Mouse (Mus musculus): ENCODE results near the gene Pir. TPM values are rescaled to one million over a fixed set of nuclear protein-coding genes. Genes with fewer than 3 reads are reported as not detected.

Gene Pir
- polyA plus RNA-seq, 1 experiment = 28.0 TPM

- no peak overlapping the region for H3K9ac ChIP-seq (ENCODE audit: low read depth, poor library complexity, severe bottlenecking)
- H3K4me3 ChIP-seq (ENCODE audit: low read depth, low read length) = no peak overlapping the region
- H3K36me3 ChIP-seq (ENCODE audit: control insufficient read depth, insufficient read depth, low read length, poor library complexity, severe bottlenecking) = no peaks in the 10 kb centered on the region
- no peaks in the 10 kb centered on the region for H3K9me3 ChIP-seq (replicated peaks; ENCODE audit: control insufficient read depth, insufficient read depth, low read length, poor library complexity, severe bottlenecking)
- H3K27ac ChIP-seq (ENCODE audit: insufficient read depth, low read length) = no peak overlapping the region
- no peaks in the 10 kb centered on the region for H3K4me1 ChIP-seq (ENCODE audit: control insufficient read depth, insufficient read depth, low read length)
- H3K27me3 ChIP-seq (ENCODE audit: control insufficient read depth, insufficient read depth, low read length, poor library complexity, severe bottlenecking) = no peaks in the 10 kb centered on the region
- TF ChIP-seq CTCF (IDR thresholded peaks at IDR 0.05; ENCODE audit: low read depth, low read length) (no peak), EP300 (IDR thresholded peaks at IDR 0.05; ENCODE audit: insufficient read depth, low read depth, low read length) (no peak), POLR2A (IDR thresholded peaks at IDR 0.05; ENCODE audit: insufficient read depth, low read length) (no peak)
These were observed 11.9 kb downstream of the Pir start for GRCm38 (mm10) chrX:164280918-164281647.

- H3K9me3 ChIP-seq (replicated peaks; ENCODE audit: control insufficient read depth, insufficient read depth, low read length, poor library complexity, severe bottlenecking) = no peaks in the 10 kb centered on the region
- no peak overlapping the region for H3K27ac ChIP-seq (ENCODE audit: insufficient read depth, low read length)
- H3K27me3 ChIP-seq (ENCODE audit: control insufficient read depth, insufficient read depth, low read length, poor library complexity, severe bottlenecking) = no peaks in the 10 kb centered on the region
These were observed 14.6 kb downstream of the Pir start for GRCm38 (mm10) chrX:164283808-164284207.

GRCm38 (mm10) chrX:164287077-164287476 lies 17.9 kb downstream of the Pir start:
- Histone ChIP-seq H3K36me3 (ENCODE audit: control insufficient read depth, insufficient read depth, low read length, poor library complexity, severe bottlenecking) (no peaks in the 10 kb centered on the region), H3K9ac (ENCODE audit: low read depth, poor library complexity, severe bottlenecking) (no peak overlapping the region), H3K4me1 (ENCODE audit: control insufficient read depth, insufficient read depth, low read length) (no peaks in the 10 kb centered on the region), H3K9me3 (replicated peaks; ENCODE audit: control insufficient read depth, insufficient read depth, low read length, poor library complexity, severe bottlenecking) (no peaks in the 10 kb centered on the region), H3K4me3 (ENCODE audit: low read depth, low read length) (no peak overlapping the region), H3K27me3 (ENCODE audit: control insufficient read depth, insufficient read depth, low read length, poor library complexity, severe bottlenecking) (no peaks in the 10 kb centered on the region), H3K27ac (ENCODE audit: insufficient read depth, low read length) (no peak overlapping the region)
- TF ChIP-seq EP300 (IDR thresholded peaks at IDR 0.05; ENCODE audit: insufficient read depth, low read depth, low read length) = no peak
- TF ChIP-seq CTCF (IDR thresholded peaks at IDR 0.05; ENCODE audit: low read depth, low read length) = no peak
- TF ChIP-seq POLR2A (IDR thresholded peaks at IDR 0.05; ENCODE audit: insufficient read depth, low read length) = no peak

More at GRCm38 (mm10) chrX:164283808-164284207, 14.6 kb downstream of the Pir start:
- Histone ChIP-seq H3K4me1 (ENCODE audit: control insufficient read depth, insufficient read depth, low read length) (no peaks in the 10 kb centered on the region), H3K9ac (ENCODE audit: low read depth, poor library complexity, severe bottlenecking) (no peak overlapping the region), H3K4me3 (ENCODE audit: low read depth, low read length) (no peak overlapping the region), H3K36me3 (ENCODE audit: control insufficient read depth, insufficient read depth, low read length, poor library complexity, severe bottlenecking) (no peaks in the 10 kb centered on the region)
- no peak for TF ChIP-seq POLR2A (IDR thresholded peaks at IDR 0.05; ENCODE audit: insufficient read depth, low read length)
- no peak for TF ChIP-seq EP300 (IDR thresholded peaks at IDR 0.05; ENCODE audit: insufficient read depth, low read depth, low read length)
- TF ChIP-seq CTCF (IDR thresholded peaks at IDR 0.05; ENCODE audit: low read depth, low read length) = no peak

GRCm38 (mm10) chrX:164291147-164291546 lies 22.0 kb downstream of the Pir start:
- TF ChIP-seq CTCF (IDR thresholded peaks at IDR 0.05; ENCODE audit: low read depth, low read length) (no peak), POLR2A (IDR thresholded peaks at IDR 0.05; ENCODE audit: insufficient read depth, low read length) (no peak), EP300 (IDR thresholded peaks at IDR 0.05; ENCODE audit: insufficient read depth, low read depth, low read length) (no peak)
- H3K27me3 ChIP-seq (ENCODE audit: control insufficient read depth, insufficient read depth, low read length, poor library complexity, severe bottlenecking) = no peaks in the 10 kb centered on the region

GRCm38 (mm10) chrX:164306250-164306649 lies 37.1 kb downstream of the Pir start:
- Histone ChIP-seq H3K4me1 (ENCODE audit: control insufficient read depth, insufficient read depth, low read length) (no peaks in the 10 kb centered on the region), H3K4me3 (ENCODE audit: low read depth, low read length) (no peak overlapping the region), H3K27ac (ENCODE audit: insufficient read depth, low read length) (no peak overlapping the region), H3K27me3 (ENCODE audit: control insufficient read depth, insufficient read depth, low read length, poor library complexity, severe bottlenecking) (no peaks in the 10 kb centered on the region), H3K9ac (ENCODE audit: low read depth, poor library complexity, severe bottlenecking) (no peak overlapping the region), H3K9me3 (replicated peaks; ENCODE audit: control insufficient read depth, insufficient read depth, low read length, poor library complexity, severe bottlenecking) (no peaks in the 10 kb centered on the region), H3K36me3 (ENCODE audit: control insufficient read depth, insufficient read depth, low read length, poor library complexity, severe bottlenecking) (no peaks in the 10 kb centered on the region)
- TF ChIP-seq CTCF (IDR thresholded peaks at IDR 0.05; ENCODE audit: low read depth, low read length) (no peak), EP300 (IDR thresholded peaks at IDR 0.05; ENCODE audit: insufficient read depth, low read depth, low read length) (no peak), POLR2A (IDR thresholded peaks at IDR 0.05; ENCODE audit: insufficient read depth, low read length) (no peak)

More at GRCm38 (mm10) chrX:164291147-164291546, 22.0 kb downstream of the Pir start:
- Histone ChIP-seq H3K9me3 (replicated peaks; ENCODE audit: control insufficient read depth, insufficient read depth, low read length, poor library complexity, severe bottlenecking) (no peaks in the 10 kb centered on the region), H3K9ac (ENCODE audit: low read depth, poor library complexity, severe bottlenecking) (no peak overlapping the region), H3K27ac (ENCODE audit: insufficient read depth, low read length) (no peak overlapping the region), H3K4me3 (ENCODE audit: low read depth, low read length) (no peak overlapping the region), H3K36me3 (ENCODE audit: control insufficient read depth, insufficient read depth, low read length, poor library complexity, severe bottlenecking) (no peaks in the 10 kb centered on the region), H3K4me1 (ENCODE audit: control insufficient read depth, insufficient read depth, low read length) (no peaks in the 10 kb centered on the region)

- Histone ChIP-seq H3K36me3 (ENCODE audit: control insufficient read depth, insufficient read depth, low read length, poor library complexity, severe bottlenecking) (no peaks in the 10 kb centered on the region), H3K9me3 (replicated peaks; ENCODE audit: control insufficient read depth, insufficient read depth, low read length, poor library complexity, severe bottlenecking) (no peaks in the 10 kb centered on the region), H3K27ac (ENCODE audit: insufficient read depth, low read length) (no peak overlapping the region), H3K4me3 (ENCODE audit: low read depth, low read length) (no peak overlapping the region), H3K9ac (ENCODE audit: low read depth, poor library complexity, severe bottlenecking) (no peak overlapping the region), H3K27me3 (ENCODE audit: control insufficient read depth, insufficient read depth, low read length, poor library complexity, severe bottlenecking) (no peaks in the 10 kb centered on the region), H3K4me1 (ENCODE audit: control insufficient read depth, insufficient read depth, low read length) (no peaks in the 10 kb centered on the region)
- no peak for TF ChIP-seq CTCF (IDR thresholded peaks at IDR 0.05; ENCODE audit: low read depth, low read length)
- no peak for TF ChIP-seq EP300 (IDR thresholded peaks at IDR 0.05; ENCODE audit: insufficient read depth, low read depth, low read length)
- no peak for TF ChIP-seq POLR2A (IDR thresholded peaks at IDR 0.05; ENCODE audit: insufficient read depth, low read length)
These were observed 44.7 kb downstream of the Pir start for GRCm38 (mm10) chrX:164313876-164314275.
